Mouse (Mus musculus) erythroblast, embryonic 14.5 days (primary cell): ENCODE data around the gene Dennd4c. TPM values are rescaled to one million over a fixed set of nuclear protein-coding genes. Genes with fewer than 3 reads are reported as not detected.

Experiments
- H3K27me3 ChIP-seq: 2 replicates; pipeline ENCODE4 v1.6.1; 2012; ENCODE audit warnings: inconsistent platforms; ENCODE audit not compliant: control insufficient read depth
- H3K36me3 ChIP-seq: 2 replicates; pipeline ENCODE4 v1.6.1; 2012; ENCODE audit warnings: mild to moderate bottlenecking, inconsistent platforms; ENCODE audit not compliant: control insufficient read depth
- H3K4me1 ChIP-seq: 2 replicates; pipeline ENCODE4 v1.6.1; 2012; ENCODE audit warnings: inconsistent platforms; ENCODE audit not compliant: control insufficient read depth
- H3K4me3 ChIP-seq: replicated peaks from 2 replicates; pipeline ENCODE3; 2012; ENCODE audit warnings: moderate library complexity, mild to moderate bottlenecking, inconsistent platforms
- H3K9me3 ChIP-seq: 2 replicates; pipeline ENCODE4 v1.6.1; 2012; ENCODE audit warnings: low read length, inconsistent platforms, mixed read lengths; ENCODE audit not compliant: control insufficient read depth
- GATA1 ChIP-seq: IDR thresholded peaks from 2 replicates; pipeline ENCODE4 v1.6.1; 2012; ENCODE audit warnings: low read length, inconsistent platforms, mixed read lengths
- TAL1 ChIP-seq: IDR thresholded peaks from 3 replicates; pipeline ENCODE4 v1.6.1; 2012; ENCODE audit warnings: low read length, inconsistent platforms, mixed read lengths
- polyA plus RNA-seq: library from polyadenylated mRNA; stranded (reverse); fragments of >175 nt; gene quantifications from 2 replicates; pipeline ENCODE4 v1.2.3, GENCODE M21; 2012

The Dennd4c gene
- polyA plus RNA-seq, 1 experiment: 0.13 TPM

- Histone ChIP-seq H3K9me3 (no peaks in the 10 kb centered on the region), H3K4me1 (peaks cover 23% of the 10 kb centered on the region), H3K4me3 (no peak overlapping the region), H3K27me3 (no peaks in the 10 kb centered on the region), H3K36me3 (no peaks in the 10 kb centered on the region)
- TF ChIP-seq GATA1 (no peak), TAL1 (no peak)
Observed at GRCm38 (mm10) chr4:86887879-86888278, 139.5 kb downstream of the Dennd4c start.

GRCm38 (mm10) chr4:86897411-86897810, 149.1 kb downstream of the Dennd4c start:
- TF ChIP-seq TAL1 (no peak), GATA1 (no peak)
- Histone ChIP-seq H3K36me3 (no peaks in the 10 kb centered on the region), H3K27me3 (no peaks in the 10 kb centered on the region), H3K4me1 (no peaks in the 10 kb centered on the region), H3K9me3 (no peaks in the 10 kb centered on the region), H3K4me3 (no peak overlapping the region)

DNA sequence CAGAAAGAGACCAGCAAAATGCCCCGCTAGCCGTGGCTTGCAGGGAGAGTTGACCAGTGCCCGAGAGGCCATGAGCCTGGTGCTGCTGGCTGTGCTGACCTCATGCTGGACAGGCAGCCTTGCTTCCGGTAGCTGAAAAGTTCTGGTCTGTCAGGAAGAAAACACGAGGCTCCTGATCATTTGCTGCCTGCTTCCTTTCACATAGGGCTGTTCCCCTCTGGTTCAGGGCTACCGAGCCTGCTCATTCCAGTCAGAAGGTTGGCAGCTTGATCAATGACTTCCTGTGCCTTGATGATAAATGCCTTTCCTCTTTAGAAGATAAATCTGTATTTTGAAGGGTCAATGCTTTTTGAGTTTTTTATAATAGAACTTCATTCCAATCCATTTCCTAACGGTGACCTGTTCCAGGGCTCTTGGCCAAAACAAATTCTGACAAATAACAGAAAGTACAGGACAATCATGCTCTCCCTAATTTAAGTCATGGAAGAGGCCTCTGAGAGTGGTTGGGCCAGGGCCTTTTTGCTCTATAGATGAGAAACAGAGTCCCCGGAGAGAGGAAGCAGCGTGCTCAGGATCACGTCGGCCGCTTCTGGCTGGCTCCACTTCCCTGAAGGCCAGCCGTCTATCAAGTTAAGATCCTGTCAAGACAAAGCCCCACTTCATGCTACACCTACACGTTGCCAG, 150.6 kb downstream of the Dennd4c start:
- no peak for TF ChIP-seq GATA1
- no peak for TF ChIP-seq TAL1
- Histone ChIP-seq H3K36me3 (no peaks in the 10 kb centered on the region), H3K27me3 (no peaks in the 10 kb centered on the region), H3K4me1 (no peaks in the 10 kb centered on the region), H3K4me3 (no peak overlapping the region), H3K9me3 (no peaks in the 10 kb centered on the region)

Other genes with a start within 250 kb of the Dennd4c start
- gene Saxo1, start 190.2 kb upstream of the Dennd4c start, polyA plus RNA-seq: not detected in 2 replicates
- gene Rraga, start 172.9 kb upstream of the Dennd4c start, polyA plus RNA-seq: 5.6 and 5.9 TPM in 2 replicates
- 1.2 and 1.5 TPM in 2 replicates for gene Haus6, start 136.5 kb upstream of the Dennd4c start, polyA plus RNA-seq
- 9.5 and 11.1 TPM in 2 replicates for gene Plin2, start 78.5 kb upstream of the Dennd4c start, polyA plus RNA-seq
- 62.6 and 64.6 TPM in 2 replicates for gene Rps6, start 108.9 kb downstream of the Dennd4c start, polyA plus RNA-seq
- gene Acer2, start 125.8 kb downstream of the Dennd4c start, polyA plus RNA-seq: 0.02 TPM in 1 of 2 replicates, not detected in the other